Mouse (Mus musculus) liver, adult 2 months (tissue): ENCODE results near the gene Ppp1r14a.

Experiments
- CTCF ChIP-seq: fragments of 200-500 bp; IDR thresholded peaks from 2 replicates; pipeline ENCODE4 v1.5.1; 2011; ENCODE audit warnings: low read depth, low read length, control low read depth
- POLR2A ChIP-seq: fragments of 200-500 bp; IDR thresholded peaks from 2 replicates; pipeline ENCODE4 v1.6.1; 2011; ENCODE audit warnings: low read length, control low read depth; ENCODE audit not compliant: insufficient read depth; ENCODE audit errors: extremely low read depth

- TF ChIP-seq CTCF (no peak), POLR2A (no peak)
Measured at GRCm38 (mm10) chr7:29284523-29284922, 4.6 kb upstream of the Ppp1r14a start.
